Mouse (Mus musculus): ENCODE measurements around the gene Rnf224.
A peak's percentile ranks its signal among the peaks of the same experiment; 100 is the strongest.

DNA sequence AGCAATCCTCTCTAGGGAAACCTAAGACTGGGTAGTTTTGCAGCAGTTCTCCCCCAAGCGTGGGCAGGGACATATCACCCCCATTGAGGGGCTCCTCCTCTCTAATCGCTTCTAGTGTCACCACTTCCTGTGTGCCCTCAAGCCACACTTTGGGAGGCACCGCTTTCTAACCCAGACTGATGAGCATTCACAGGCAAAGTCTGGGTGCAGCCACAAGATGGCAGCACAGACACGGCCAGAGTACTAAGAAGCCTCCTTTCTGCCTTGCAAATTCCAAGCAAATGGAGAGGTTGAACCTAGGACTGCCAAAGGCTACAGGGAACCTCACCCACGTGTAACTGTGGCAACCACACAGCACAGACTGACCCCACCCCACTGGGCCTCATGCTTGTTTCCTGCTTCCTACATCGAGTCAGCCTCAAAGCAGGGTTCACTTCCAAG lies 43.2 kb downstream of the Rnf224 start:
- TF ChIP-seq POLR2A (IDR thresholded peaks at IDR 0.05; ENCODE audit: control insufficient read depth, extremely low read depth, insufficient read depth, low read length, poor library complexity) (no peak), CTCF (IDR thresholded peaks at IDR 0.05; ENCODE audit: borderline replicate concordance, control insufficient read depth, extremely low read depth, insufficient read depth, low read length, poor library complexity) (peak; percentile 84)
